Mouse (Mus musculus): ENCODE data around the gene Bhlha9. TPM values are rescaled to one million over a fixed set of nuclear protein-coding genes. Genes with fewer than 3 reads are reported as not detected.

Gene Bhlha9
- 0.92 and 1.1 TPM in 2 replicates for polyA plus RNA-seq (2015; fragmentation: Nextera tagmentation; extraction: Ambion mirVana)

- H3K4me3 ChIP-seq: peak within 1 kb of the TSS; percentile 37
- no peak for ATAC-seq (replicated peaks)
- peak within 1 kb of the TSS; percentile 37 for H3K9ac ChIP-seq
- no peak within 1 kb of the TSS for H3K27ac ChIP-seq
- no peaks in the 10 kb centered on the region for H3K9me3 ChIP-seq
- H3K36me3 ChIP-seq (replicated peaks): no peaks in the 10 kb centered on the region
- WGBS: 52% methylated on average over 15 of the region's 15 CpGs
- H3K4me2 ChIP-seq: peak within 1 kb of the TSS; percentile 66
- H3K4me1 ChIP-seq: 0 out of 2 replicates have a peak, but pooled peaks cover 3% of the 10 kb centered on the region
- peaks cover 63% of the 10 kb centered on the region for H3K27me3 ChIP-seq (replicated peaks)
Observed at GRCm38 (mm10) chr11:76671871-76672475, at the start of gene Bhlha9. Bhlha9 (plus strand) TSS chr11:76672470.

- Histone ChIP-seq H3K9me3 (no peaks in the 10 kb centered on the region), H3K27me3 (replicated peaks) (peaks cover 20% of the 10 kb centered on the region), H3K4me3 (peak overlapping the region; percentile 57), H3K36me3 (replicated peaks) (no peaks in the 10 kb centered on the region), H3K27ac (no peak overlapping the region), H3K4me1 (peaks cover 23% of the 10 kb centered on the region), H3K4me2 (peak overlapping the region; percentile 100), H3K9ac (peak overlapping the region; percentile 40)
- peak; percentile 73 for ATAC-seq (replicated peaks)
- WGBS: under 1% methylated on average over 66 of the region's 66 CpGs
Observed at GRCm38 (mm10) chr11:76622566-76623205, 49.6 kb upstream of the Bhlha9 start.

GRCm38 (mm10) chr11:76623206-76623961 lies 48.9 kb upstream of the Bhlha9 start:
- WGBS: under 1% methylated on average over 52 of the region's 72 CpGs
- no peaks in the 10 kb centered on the region for H3K9me3 ChIP-seq
- peaks cover 20% of the 10 kb centered on the region for H3K27me3 ChIP-seq (replicated peaks)
- peak overlapping the region; percentile 100 for H3K4me2 ChIP-seq
- peak overlapping the region; percentile 57 for H3K4me3 ChIP-seq
- H3K36me3 ChIP-seq (replicated peaks): no peaks in the 10 kb centered on the region
- H3K9ac ChIP-seq: peak overlapping the region; percentile 40
- peak; percentile 80 for ATAC-seq (replicated peaks)
- peaks cover 23% of the 10 kb centered on the region for H3K4me1 ChIP-seq
- H3K27ac ChIP-seq: no peak overlapping the region

GRCm38 (mm10) chr11:76624071-76624470 lies 48.2 kb upstream of the Bhlha9 start:
- Histone ChIP-seq H3K27me3 (replicated peaks) (peaks cover 20% of the 10 kb centered on the region), H3K9me3 (no peaks in the 10 kb centered on the region), H3K4me3 (peak overlapping the region; percentile 57; the same call in 1 of the 2 replicates), H3K9ac (no peak overlapping the region), H3K4me1 (peaks cover 23% of the 10 kb centered on the region), H3K36me3 (replicated peaks) (no peaks in the 10 kb centered on the region), H3K4me2 (peak overlapping the region; percentile 100), H3K27ac (no peak overlapping the region)
- no peak for ATAC-seq (replicated peaks)
- WGBS: 58% methylated on average over 10 of the region's 10 CpGs

GRCm38 (mm10) chr11:76624881-76625280 lies 47.4 kb upstream of the Bhlha9 start:
- no peak for ATAC-seq (replicated peaks)
- H3K27ac ChIP-seq: no peak overlapping the region
- no peak overlapping the region for H3K9ac ChIP-seq

GRCm38 (mm10) chr11:76628613-76629012 lies 43.7 kb upstream of the Bhlha9 start:
- H3K4me2 ChIP-seq: no peak overlapping the region
- H3K9ac ChIP-seq: no peak overlapping the region
- 74% methylated on average over 5 of the region's 5 CpGs for WGBS
- H3K27ac ChIP-seq: no peak overlapping the region
- no peaks in the 10 kb centered on the region; the same call in 1 of the 2 replicates for H3K27me3 ChIP-seq (replicated peaks)
- H3K9me3 ChIP-seq: no peaks in the 10 kb centered on the region
- peaks cover 2% of the 10 kb centered on the region for H3K4me1 ChIP-seq
- H3K36me3 ChIP-seq (replicated peaks): no peaks in the 10 kb centered on the region
- no peak for ATAC-seq (replicated peaks)
- H3K4me3 ChIP-seq: no peak overlapping the region

More at GRCm38 (mm10) chr11:76624881-76625280, 47.4 kb upstream of the Bhlha9 start:
- H3K4me3 ChIP-seq: no peak overlapping the region
- 79% methylated on average over 3 of the region's 3 CpGs for WGBS
- no peak overlapping the region for H3K4me2 ChIP-seq
- H3K36me3 ChIP-seq (replicated peaks): no peaks in the 10 kb centered on the region
- peaks cover 20% of the 10 kb centered on the region for H3K27me3 ChIP-seq (replicated peaks)
- no peaks in the 10 kb centered on the region for H3K9me3 ChIP-seq
- H3K4me1 ChIP-seq: peaks cover 23% of the 10 kb centered on the region

- Histone ChIP-seq H3K27me3 (replicated peaks) (no peaks in the 10 kb centered on the region), H3K36me3 (replicated peaks) (no peaks in the 10 kb centered on the region), H3K4me1 (no peaks in the 10 kb centered on the region), H3K9me3 (no peaks in the 10 kb centered on the region), H3K9ac (no peak overlapping the region), H3K4me2 (no peak overlapping the region), H3K4me3 (no peak overlapping the region), H3K27ac (no peak overlapping the region)
- 22% methylated on average over 2 of the region's 2 CpGs for WGBS
- ATAC-seq (replicated peaks): no peak
Observed at GRCm38 (mm10) chr11:76630023-76630422, 42.2 kb upstream of the Bhlha9 start.

- H3K27ac ChIP-seq: no peak overlapping the region
- no peaks in the 10 kb centered on the region for H3K36me3 ChIP-seq (replicated peaks)
- no peak overlapping the region for H3K9ac ChIP-seq
- 87% methylated on average over 5 of the region's 5 CpGs for WGBS
- no peak overlapping the region for H3K4me2 ChIP-seq
- no peaks in the 10 kb centered on the region for H3K9me3 ChIP-seq
- no peaks in the 10 kb centered on the region for H3K27me3 ChIP-seq (replicated peaks)
- ATAC-seq (replicated peaks): no peak
- H3K4me1 ChIP-seq: no peaks in the 10 kb centered on the region
- no peak overlapping the region for H3K4me3 ChIP-seq
Observed at GRCm38 (mm10) chr11:76630487-76630886, 41.8 kb upstream of the Bhlha9 start.

GRCm38 (mm10) chr11:76639269-76639985 lies 32.8 kb upstream of the Bhlha9 start:
- 81% methylated on average over 17 of the region's 17 CpGs for WGBS

GRCm38 (mm10) chr11:76640231-76640630 lies 32.0 kb upstream of the Bhlha9 start:
- Histone ChIP-seq H3K4me3 (no peak overlapping the region), H3K27ac (no peak overlapping the region), H3K36me3 (replicated peaks) (no peaks in the 10 kb centered on the region), H3K9me3 (no peaks in the 10 kb centered on the region), H3K27me3 (replicated peaks) (no peaks in the 10 kb centered on the region), H3K9ac (no peak overlapping the region), H3K4me1 (peaks cover 9% of the 10 kb centered on the region), H3K4me2 (no peak overlapping the region)
- no peak for ATAC-seq (replicated peaks)
- 71% methylated on average over 4 of the region's 4 CpGs for WGBS

More at GRCm38 (mm10) chr11:76639269-76639985, 32.8 kb upstream of the Bhlha9 start:
- H3K4me1 ChIP-seq: 0 out of 2 replicates have a peak, but pooled peaks cover under 1% of the 10 kb centered on the region
- ATAC-seq (replicated peaks): no peak
- H3K4me3 ChIP-seq: no peak overlapping the region
- no peak overlapping the region for H3K9ac ChIP-seq
- no peak overlapping the region for H3K27ac ChIP-seq
- H3K4me2 ChIP-seq: no peak overlapping the region
- H3K36me3 ChIP-seq (replicated peaks): no peaks in the 10 kb centered on the region
- no peaks in the 10 kb centered on the region for H3K27me3 ChIP-seq (replicated peaks)
- H3K9me3 ChIP-seq: no peaks in the 10 kb centered on the region

GRCm38 (mm10) chr11:76644257-76644656 lies 28.0 kb upstream of the Bhlha9 start:
- H3K9me3 ChIP-seq: no peaks in the 10 kb centered on the region
- H3K9ac ChIP-seq: no peak overlapping the region
- H3K4me1 ChIP-seq: peaks cover 33% of the 10 kb centered on the region
- H3K4me3 ChIP-seq: no peak overlapping the region
- 30% methylated on average over 6 of the region's 6 CpGs for WGBS
- no peak overlapping the region for H3K4me2 ChIP-seq
- H3K27ac ChIP-seq: no peak overlapping the region
- H3K27me3 ChIP-seq (replicated peaks): no peaks in the 10 kb centered on the region
- ATAC-seq (replicated peaks): no peak
- no peaks in the 10 kb centered on the region for H3K36me3 ChIP-seq (replicated peaks)

- no peak for ATAC-seq (replicated peaks)
- Histone ChIP-seq H3K27me3 (replicated peaks) (no peaks in the 10 kb centered on the region), H3K4me3 (no peak overlapping the region), H3K36me3 (replicated peaks) (no peaks in the 10 kb centered on the region), H3K4me1 (peaks cover 33% of the 10 kb centered on the region), H3K9ac (no peak overlapping the region), H3K27ac (peak overlapping the region; percentile 36; the same call in 1 of the 2 replicates), H3K4me2 (no peak overlapping the region), H3K9me3 (no peaks in the 10 kb centered on the region)
- WGBS: 68% methylated on average over 9 of the region's 9 CpGs
Observed at GRCm38 (mm10) chr11:76645036-76645435, 27.2 kb upstream of the Bhlha9 start.

All from midbrain, embryonic 15.5 days (tissue).